Mouse (Mus musculus) midbrain, embryonic 16.5 days (tissue): ENCODE data around the gene Xdh. TPM values are rescaled to one million over a fixed set of nuclear protein-coding genes. Genes with fewer than 3 reads are reported as not detected.

Experiments used
- ATAC-seq: fragments of 200-750 bp; cut with Nextera tagmentation; 2 replicates; pipeline ENCODE4 v1.8.0; 2017; ENCODE audit warnings: moderate TSS enrichment
- H3K27ac ChIP-seq: fragments of 300-500 bp; sonication (generic); 2 replicates; pipeline ENCODE4 v1.5.1; 2014; ENCODE audit warnings: mild to moderate bottlenecking, low read length, mixed read lengths
- H3K27me3 ChIP-seq: fragments of 300-500 bp; sonication (generic); 2 replicates; pipeline ENCODE4 v1.6.1; 2014; ENCODE audit warnings: low read depth, low read length, mixed read lengths; ENCODE audit not compliant: control insufficient read depth, insufficient read depth
- H3K36me3 ChIP-seq: fragments of 300-500 bp; sonication (generic); 2 replicates; pipeline ENCODE4 v1.6.1; 2014; ENCODE audit warnings: mild to moderate bottlenecking, low read length, moderate library complexity, mixed read lengths; ENCODE audit not compliant: control insufficient read depth, insufficient read depth
- H3K4me1 ChIP-seq: fragments of 300-500 bp; sonication (generic); 2 replicates; pipeline ENCODE4 v1.6.1; 2014; ENCODE audit warnings: mild to moderate bottlenecking, low read length, mixed read lengths; ENCODE audit not compliant: control insufficient read depth, insufficient read depth
- H3K4me2 ChIP-seq: fragments of 300-500 bp; sonication (generic); 2 replicates; pipeline ENCODE4 v1.6.1; 2014; ENCODE audit warnings: mild to moderate bottlenecking, low read length, mixed read lengths
- H3K4me3 ChIP-seq: fragments of 300-500 bp; sonication (generic); 2 replicates; pipeline ENCODE4 v1.5.1; 2014; ENCODE audit warnings: low read depth, mild to moderate bottlenecking, low read length, moderate library complexity, mixed read lengths
- H3K9ac ChIP-seq: fragments of 300-500 bp; sonication (generic); 2 replicates; pipeline ENCODE4 v1.6.1; 2014; ENCODE audit warnings: low read depth, low read length, mixed read lengths
- H3K9me3 ChIP-seq: fragments of 300-500 bp; sonication (generic); replicated peaks from 2 replicates; pipeline ENCODE4 v1.6.1; 2014; ENCODE audit warnings: mild to moderate bottlenecking, low read length, mixed read lengths; ENCODE audit not compliant: control insufficient read depth, poor library complexity, severe bottlenecking
- WGBS: fragments of 180-500 bp; shearing (Covaris S2); extraction: QIAGEN DNeasy Blood & Tissue Kit; methylation state at CpG from one replicate; pipeline ENCODE4 v1.1.7; 2014; 5-methylcytosine and 5-hydroxymethylcytosine counted together
- polyA plus RNA-seq: library from polyadenylated mRNA; unstranded; fragments of >200 nt; fragmentation: Nextera tagmentation; extraction: Ambion mirVana; gene quantifications from 2 replicates; pipeline ENCODE4 v1.2.1, GENCODE M21; 2015

The Xdh gene
- polyA plus RNA-seq, 1 experiment from 2014 or later: 0.70 TPM

DNA sequence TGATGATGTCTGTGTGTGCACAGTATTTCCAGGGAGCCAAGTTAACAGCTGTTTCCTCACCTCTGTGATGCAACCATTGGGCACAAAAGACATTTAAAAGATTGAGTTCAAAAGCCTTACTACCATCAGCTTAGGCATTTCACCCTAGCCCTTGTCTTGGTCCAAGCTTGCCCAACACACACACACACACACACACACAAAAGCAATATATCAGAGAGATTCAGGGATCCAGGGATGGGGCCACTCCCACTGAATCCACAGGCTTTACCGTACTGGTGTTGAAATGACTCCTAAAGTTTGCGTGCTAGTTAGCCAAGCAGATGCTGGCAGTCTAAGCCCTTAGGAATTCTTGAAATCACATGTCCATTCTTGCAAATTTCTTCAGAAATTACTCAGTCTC is 1.2 kb downstream of the Xdh start:
- Histone ChIP-seq H3K9me3 (no peaks in the 10 kb centered on the region), H3K27ac (no peak overlapping the region), H3K36me3 (no peaks in the 10 kb centered on the region), H3K4me2 (no peak overlapping the region), H3K27me3 (no peaks in the 10 kb centered on the region), H3K4me1 (no peaks in the 10 kb centered on the region), H3K4me3 (no peak overlapping the region), H3K9ac (no peak overlapping the region)
- no peak for ATAC-seq
- WGBS: 94% methylated on average over 2 of the region's 2 CpGs

DNA sequence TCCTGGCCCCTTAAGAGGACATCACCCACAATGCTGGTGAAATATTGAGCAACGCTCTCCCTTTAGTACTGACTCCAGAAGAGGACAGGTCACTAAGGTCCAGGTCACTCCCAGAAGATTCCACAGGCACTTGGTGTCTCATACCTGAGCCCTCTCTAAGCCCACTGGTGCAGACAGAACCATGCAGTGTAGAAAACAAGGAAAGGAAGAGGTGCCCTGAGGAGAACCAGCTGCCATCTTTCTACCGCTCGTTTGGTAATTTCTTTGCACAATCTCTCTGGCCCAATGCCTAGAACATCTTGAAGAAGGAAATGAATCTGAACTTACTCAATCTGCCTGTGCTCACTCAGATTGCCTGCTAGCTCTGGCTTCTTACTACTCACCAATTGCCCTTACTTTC is 2.0 kb downstream of the Xdh start:
- WGBS: 95% methylated on average over 3 of the region's 3 CpGs
- no peaks in the 10 kb centered on the region for H3K36me3 ChIP-seq
- H3K27me3 ChIP-seq: no peaks in the 10 kb centered on the region
- no peaks in the 10 kb centered on the region for H3K9me3 ChIP-seq
- no peak overlapping the region for H3K4me3 ChIP-seq
- no peak for ATAC-seq
- no peak overlapping the region for H3K9ac ChIP-seq
- H3K27ac ChIP-seq: no peak overlapping the region
- H3K4me1 ChIP-seq: no peaks in the 10 kb centered on the region
- no peak overlapping the region for H3K4me2 ChIP-seq

DNA sequence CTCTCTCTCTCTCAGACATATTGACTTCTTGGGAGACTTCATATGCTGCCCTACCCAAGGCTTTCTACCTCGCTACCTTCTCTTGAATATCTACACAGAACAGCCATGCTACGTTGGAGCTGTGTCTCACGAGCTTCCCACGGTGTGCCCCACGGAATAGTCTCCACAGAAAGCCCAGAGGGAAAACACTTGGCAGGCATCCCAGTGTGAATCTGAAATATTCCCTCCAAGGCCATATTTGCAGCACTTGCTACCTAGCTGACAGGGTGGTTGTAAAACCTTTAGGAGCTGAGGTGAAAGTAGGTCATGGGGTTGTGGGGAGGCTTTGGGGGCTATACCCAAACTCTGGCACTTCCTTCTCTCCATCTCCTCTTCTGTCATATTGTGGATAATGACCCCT is 3.1 kb downstream of the Xdh start:
- Histone ChIP-seq H3K4me1 (no peaks in the 10 kb centered on the region), H3K9me3 (no peaks in the 10 kb centered on the region), H3K27me3 (no peaks in the 10 kb centered on the region), H3K36me3 (no peaks in the 10 kb centered on the region), H3K9ac (no peak overlapping the region), H3K27ac (no peak overlapping the region), H3K4me3 (no peak overlapping the region), H3K4me2 (no peak overlapping the region)
- 83% methylated on average over 5 of the region's 5 CpGs for WGBS
- no peak for ATAC-seq

DNA sequence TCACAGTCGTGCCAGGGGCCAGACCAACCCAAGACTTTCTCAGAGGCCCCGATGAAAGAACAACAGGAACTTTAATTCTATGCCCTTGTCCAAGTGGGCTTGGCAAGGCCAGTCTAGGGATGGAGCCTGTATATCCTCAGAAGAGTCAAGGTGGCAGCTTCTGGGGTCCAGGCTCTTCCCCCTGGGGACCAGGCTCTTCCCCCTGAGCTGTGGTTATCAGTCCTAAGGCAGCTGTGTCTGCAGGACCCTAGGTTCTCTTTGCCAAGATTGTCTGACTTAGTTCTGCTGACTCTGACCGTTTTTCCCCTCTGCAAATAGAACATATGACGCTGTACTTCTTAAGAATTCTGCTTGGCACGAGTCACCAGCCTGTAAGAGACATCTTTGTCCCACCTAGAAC is 5.3 kb downstream of the Xdh start:
- no peaks in the 10 kb centered on the region for H3K27me3 ChIP-seq
- H3K9ac ChIP-seq: no peak overlapping the region
- no peak overlapping the region for H3K27ac ChIP-seq
- H3K4me1 ChIP-seq: no peaks in the 10 kb centered on the region
- no peaks in the 10 kb centered on the region for H3K9me3 ChIP-seq
- no peak overlapping the region for H3K4me2 ChIP-seq
- no peak for ATAC-seq
- H3K4me3 ChIP-seq: no peak overlapping the region
- WGBS: 87% methylated on average over 5 of the region's 5 CpGs
- H3K36me3 ChIP-seq: no peaks in the 10 kb centered on the region

DNA sequence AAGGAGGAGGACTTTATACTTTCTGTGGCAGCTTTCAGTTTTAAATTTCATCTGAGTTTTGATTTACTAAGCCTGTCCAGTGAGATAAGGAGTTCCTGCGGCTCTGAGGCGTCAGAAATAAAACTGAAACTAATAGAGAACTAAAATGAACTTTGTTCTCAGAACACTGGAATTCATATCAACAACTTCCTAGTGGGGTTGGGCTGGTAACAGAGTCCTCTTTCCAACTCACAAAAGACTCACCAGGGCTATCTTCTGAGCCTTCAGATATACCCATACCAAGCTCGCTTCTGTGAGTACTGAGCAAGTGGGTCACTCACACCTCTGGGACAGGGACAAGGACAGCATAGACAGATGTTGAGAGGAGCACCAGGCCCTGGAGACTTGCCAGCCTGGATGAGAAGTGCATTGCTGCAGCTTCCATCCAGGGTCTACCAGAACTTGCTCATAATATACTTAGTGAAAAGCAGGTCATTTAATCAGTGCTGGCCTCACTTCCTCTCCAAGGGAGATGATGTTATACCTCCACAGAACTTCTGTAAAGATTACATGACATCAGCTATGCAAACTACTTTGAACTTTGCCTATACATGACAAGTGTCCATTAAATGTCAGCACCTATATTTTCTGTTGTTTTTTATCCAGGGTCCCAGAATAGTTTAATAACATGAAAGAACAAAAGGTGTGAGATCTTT is 7.6 kb downstream of the Xdh start:
- no peaks in the 10 kb centered on the region for H3K36me3 ChIP-seq
- ATAC-seq: no peak
- H3K27ac ChIP-seq: no peak overlapping the region
- H3K27me3 ChIP-seq: no peaks in the 10 kb centered on the region
- no peaks in the 10 kb centered on the region for H3K9me3 ChIP-seq
- no peak overlapping the region for H3K9ac ChIP-seq
- 88% methylated on average over 3 of the region's 3 CpGs for WGBS
- no peak overlapping the region for H3K4me2 ChIP-seq
- H3K4me1 ChIP-seq: no peaks in the 10 kb centered on the region
- H3K4me3 ChIP-seq: no peak overlapping the region

DNA sequence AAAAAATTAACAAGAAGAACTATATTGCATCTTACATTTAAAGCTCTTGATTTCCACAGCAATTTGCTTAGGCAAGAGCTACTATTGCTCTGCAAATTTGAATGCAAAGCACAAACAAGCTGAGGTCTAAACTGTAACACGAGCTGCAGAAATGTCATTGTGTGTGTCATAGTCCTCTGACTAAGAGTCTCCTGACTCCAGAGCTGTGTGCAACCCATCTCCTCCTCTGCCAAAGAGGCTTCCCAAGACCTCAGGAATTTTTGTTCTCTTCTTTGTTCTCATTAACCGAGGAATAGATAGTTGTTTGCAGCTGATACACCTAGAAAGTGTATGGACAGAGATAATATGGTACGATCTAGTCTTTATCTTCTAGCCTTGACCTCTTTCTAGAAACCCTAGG is 8.2 kb downstream of the Xdh start:
- Histone ChIP-seq H3K4me2 (no peak overlapping the region), H3K4me3 (no peak overlapping the region), H3K9me3 (no peaks in the 10 kb centered on the region), H3K36me3 (no peaks in the 10 kb centered on the region), H3K9ac (no peak overlapping the region), H3K27me3 (no peaks in the 10 kb centered on the region), H3K27ac (no peak overlapping the region), H3K4me1 (no peaks in the 10 kb centered on the region)
- no peak for ATAC-seq
- 78% methylated on average over 3 of the region's 3 CpGs for WGBS

DNA sequence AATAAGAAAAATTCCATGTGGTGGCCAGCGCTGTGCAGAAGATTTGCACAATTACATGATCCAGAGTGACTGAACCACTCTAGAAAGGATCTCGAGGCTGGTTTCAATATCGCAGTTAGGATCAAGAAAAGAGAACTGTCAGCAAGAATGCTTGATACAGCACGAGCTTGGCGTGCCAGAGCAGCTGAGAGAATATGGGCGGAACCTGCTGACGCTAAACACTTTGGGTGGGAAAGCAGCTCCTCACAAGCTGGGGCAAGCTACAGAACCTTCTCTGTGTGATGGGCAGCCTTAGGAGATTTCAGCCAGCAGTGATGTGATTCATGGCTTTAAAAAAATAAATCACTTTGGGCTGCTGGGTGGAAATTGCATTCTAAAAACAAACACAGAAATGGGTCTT is 12.9 kb downstream of the Xdh start:
- Histone ChIP-seq H3K27me3 (no peaks in the 10 kb centered on the region), H3K9ac (no peak overlapping the region), H3K9me3 (no peaks in the 10 kb centered on the region), H3K27ac (no peak overlapping the region), H3K4me1 (no peaks in the 10 kb centered on the region), H3K4me2 (no peak overlapping the region), H3K36me3 (no peaks in the 10 kb centered on the region), H3K4me3 (no peak overlapping the region)
- WGBS: 93% methylated on average over 7 of the region's 7 CpGs
- ATAC-seq: no peak

DNA sequence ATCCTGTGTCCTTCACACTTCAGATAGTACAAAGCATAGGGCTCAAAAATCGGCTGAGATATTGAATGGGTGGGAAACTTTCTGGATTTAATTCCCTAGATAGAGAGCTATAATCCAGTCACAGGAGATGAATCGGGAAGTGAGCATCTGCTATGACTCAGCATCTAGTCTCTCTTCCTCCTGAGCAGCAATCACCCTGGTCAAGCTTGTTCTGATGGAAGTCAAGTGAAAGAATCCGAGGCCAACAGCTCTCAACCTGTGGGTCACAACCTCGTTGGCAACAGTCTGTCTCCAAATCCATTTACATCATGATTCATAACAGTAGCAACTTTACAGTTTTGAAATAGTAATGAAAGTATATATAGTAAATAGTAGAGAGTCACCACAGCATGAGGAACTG is 14.8 kb downstream of the Xdh start:
- no peak overlapping the region for H3K4me2 ChIP-seq
- no peaks in the 10 kb centered on the region for H3K27me3 ChIP-seq
- no peaks in the 10 kb centered on the region for H3K4me1 ChIP-seq
- no peaks in the 10 kb centered on the region for H3K9me3 ChIP-seq
- WGBS: 83% methylated on average over 4 of the region's 4 CpGs
- no peaks in the 10 kb centered on the region for H3K36me3 ChIP-seq
- no peak overlapping the region for H3K27ac ChIP-seq
- H3K4me3 ChIP-seq: no peak overlapping the region
- H3K9ac ChIP-seq: no peak overlapping the region
- ATAC-seq: no peak

DNA sequence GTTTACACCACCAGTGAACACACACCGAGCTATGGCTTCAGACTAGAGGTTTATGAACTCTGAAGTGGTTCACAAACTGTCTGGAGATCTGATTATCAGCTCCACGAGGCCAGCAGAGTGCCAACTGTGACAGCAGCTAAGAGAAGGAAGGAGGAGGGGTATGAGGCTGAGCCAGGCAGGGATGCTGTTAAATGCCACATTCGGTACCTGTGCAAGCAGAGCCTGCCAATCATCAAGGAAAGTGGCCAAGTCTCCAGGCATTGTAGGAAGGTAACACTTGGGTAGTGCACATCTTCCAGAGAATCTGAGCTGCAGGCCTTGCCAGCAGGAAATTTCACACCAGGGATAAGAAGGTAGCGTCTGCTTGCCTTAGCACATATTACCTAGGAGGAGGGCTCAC is 15.7 kb downstream of the Xdh start:
- no peak overlapping the region for H3K27ac ChIP-seq
- H3K4me3 ChIP-seq: no peak overlapping the region
- WGBS: 82% methylated on average over 4 of the region's 4 CpGs
- no peak overlapping the region for H3K9ac ChIP-seq
- H3K27me3 ChIP-seq: no peaks in the 10 kb centered on the region
- no peaks in the 10 kb centered on the region for H3K36me3 ChIP-seq
- no peak overlapping the region for H3K4me2 ChIP-seq
- H3K9me3 ChIP-seq: no peaks in the 10 kb centered on the region
- ATAC-seq: no peak
- no peaks in the 10 kb centered on the region for H3K4me1 ChIP-seq
